Mouse (Mus musculus): ENCODE measurements around the gene Ppp1r14b. TPM values are rescaled to one million over a fixed set of nuclear protein-coding genes. Genes with fewer than 3 reads are reported as not detected.

Ppp1r14b gene
- total and polyA plus RNA-seq, 2 experiments from 2014 or later: 100 to 128 TPM

DNA sequence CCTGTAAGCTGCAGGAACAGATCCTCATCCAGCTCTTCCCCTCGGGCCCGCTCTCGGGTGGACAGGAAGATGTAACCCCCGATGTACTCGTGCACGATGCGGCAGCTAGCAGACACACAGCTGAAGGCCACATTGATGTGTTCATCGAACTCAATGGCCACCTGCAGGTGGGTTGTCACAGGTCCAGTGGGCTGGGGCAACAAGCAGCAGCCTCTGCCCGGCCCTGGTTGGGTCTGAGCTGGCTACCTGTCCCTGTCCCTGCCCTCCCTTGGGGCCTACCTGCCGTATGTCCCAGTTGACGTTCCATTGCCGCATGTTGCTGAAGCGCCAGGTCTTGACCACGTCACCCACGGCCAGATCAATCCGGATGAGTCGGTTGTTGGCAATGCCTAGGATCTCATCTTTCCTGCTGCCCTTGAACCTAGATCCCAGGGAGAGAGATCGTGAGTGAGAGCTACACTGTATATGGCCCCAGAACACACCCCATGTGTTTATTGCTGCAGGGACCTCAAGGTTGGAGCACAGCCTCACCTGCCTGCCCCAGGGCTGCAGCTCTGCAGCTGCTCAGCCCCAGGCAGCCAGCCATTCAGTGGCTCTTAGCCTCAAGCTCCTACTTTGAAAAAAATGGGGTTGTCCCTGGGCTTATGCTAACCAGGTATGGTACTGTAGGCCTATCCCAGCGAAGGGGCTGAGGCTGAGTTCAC, 24.7 kb downstream of the Ppp1r14b start:
- TF ChIP-seq EP300 (IDR thresholded peaks at IDR 0.05; ENCODE audit: low read depth) (no peak), CTCF (IDR thresholded peaks at IDR 0.05; ENCODE audit: low read depth) (no peak)
- H3K4me2 ChIP-seq (ENCODE audit: low read depth, low read length): no peak overlapping the region
- no peak overlapping the region for H3K4me3 ChIP-seq (ENCODE audit: low read depth, low read length)
- DNase-seq (ENCODE audit: low spot score) (no peak), ATAC-seq (ENCODE audit: insufficient read depth, low read depth) (no peak)
- H3K9ac ChIP-seq (replicated peaks; ENCODE audit: low read depth, low read length): no peak overlapping the region
- 97% methylated on average over 19 of the region's 19 CpGs for WGBS
- H3K4me1 ChIP-seq (ENCODE audit: control insufficient read depth, insufficient read depth): peaks cover 19% of the 10 kb centered on the region
- H3K27me3 ChIP-seq (ENCODE audit: control insufficient read depth, insufficient read depth, low read length): no peaks in the 10 kb centered on the region
- H3K27ac ChIP-seq (ENCODE audit: low read depth): no peak overlapping the region
- H3K9me3 ChIP-seq (replicated peaks; ENCODE audit: control insufficient read depth, low read length): no peaks in the 10 kb centered on the region
- H3K36me3 ChIP-seq (replicated peaks; ENCODE audit: control insufficient read depth, insufficient read depth, low read length): peaks cover 25% of the 10 kb centered on the region

GRCm38 (mm10) chr19:7006892-7007593, 32.3 kb downstream of the Ppp1r14b start:
- H3K27ac ChIP-seq (ENCODE audit: low read depth): no peak overlapping the region
- H3K9me3 ChIP-seq (replicated peaks; ENCODE audit: control insufficient read depth, low read length): no peaks in the 10 kb centered on the region
- no peak overlapping the region for H3K4me2 ChIP-seq (ENCODE audit: low read depth, low read length)
- no peak overlapping the region for H3K9ac ChIP-seq (replicated peaks; ENCODE audit: low read depth, low read length)
- ATAC-seq (ENCODE audit: insufficient read depth, low read depth) (no peak), DNase-seq (ENCODE audit: low spot score) (no peak)
- no peak for TF ChIP-seq EP300 (IDR thresholded peaks at IDR 0.05; ENCODE audit: low read depth)
- no peak for TF ChIP-seq CTCF (IDR thresholded peaks at IDR 0.05; ENCODE audit: low read depth)
- no peak overlapping the region for H3K4me3 ChIP-seq (ENCODE audit: low read depth, low read length)
- no peaks in the 10 kb centered on the region for H3K36me3 ChIP-seq (replicated peaks; ENCODE audit: control insufficient read depth, insufficient read depth, low read length)
- no peaks in the 10 kb centered on the region for H3K27me3 ChIP-seq (ENCODE audit: control insufficient read depth, insufficient read depth, low read length)
- H3K4me1 ChIP-seq (ENCODE audit: control insufficient read depth, insufficient read depth): peaks cover 7% of the 10 kb centered on the region; the same call in 1 of the 2 replicates
- WGBS: 79% methylated on average over 9 of the region's 9 CpGs

DNA sequence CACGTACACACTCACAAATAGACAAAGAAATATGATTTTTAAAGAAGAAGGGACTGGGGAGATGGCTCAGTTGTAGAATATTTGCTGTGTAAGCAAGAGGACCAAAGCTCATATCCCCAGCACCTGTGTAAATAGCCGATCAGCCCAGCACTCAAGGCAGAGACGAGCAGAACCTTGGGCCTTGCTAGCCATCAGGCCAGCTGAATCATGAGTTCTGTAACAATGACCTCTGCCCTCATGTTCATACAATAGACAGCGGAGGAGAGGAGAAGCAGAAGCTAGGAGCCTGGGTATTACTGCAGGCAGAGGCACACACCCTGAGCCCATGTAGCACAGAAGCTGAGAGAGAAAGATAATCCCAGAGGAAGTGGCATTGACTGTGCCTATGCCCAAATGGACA, 37.7 kb downstream of the Ppp1r14b start:
- ATAC-seq (ENCODE audit: insufficient read depth, low read depth) (no peak), DNase-seq (ENCODE audit: low spot score) (no peak)
- H3K36me3 ChIP-seq (replicated peaks; ENCODE audit: control insufficient read depth, insufficient read depth, low read length): no peaks in the 10 kb centered on the region
- H3K27ac ChIP-seq (ENCODE audit: low read depth): no peak overlapping the region
- no peaks in the 10 kb centered on the region for H3K4me1 ChIP-seq (ENCODE audit: control insufficient read depth, insufficient read depth)
- H3K27me3 ChIP-seq (ENCODE audit: control insufficient read depth, insufficient read depth, low read length): no peaks in the 10 kb centered on the region
- no peak overlapping the region for H3K4me2 ChIP-seq (ENCODE audit: low read depth, low read length)
- WGBS: 88% methylated on average over 4 of the region's 4 CpGs
- no peak overlapping the region for H3K4me3 ChIP-seq (ENCODE audit: low read depth, low read length)
- no peaks in the 10 kb centered on the region for H3K9me3 ChIP-seq (replicated peaks; ENCODE audit: control insufficient read depth, low read length)
- TF ChIP-seq EP300 (IDR thresholded peaks at IDR 0.05; ENCODE audit: low read depth) (no peak), CTCF (IDR thresholded peaks at IDR 0.05; ENCODE audit: low read depth) (no peak)
- no peak overlapping the region for H3K9ac ChIP-seq (replicated peaks; ENCODE audit: low read depth, low read length)

- DNase-seq (ENCODE audit: low spot score): no peak
- no peaks in the 10 kb centered on the region for H3K9me3 ChIP-seq (replicated peaks; ENCODE audit: control insufficient read depth, low read length)
- TF ChIP-seq EP300 (IDR thresholded peaks at IDR 0.05; ENCODE audit: low read depth) (no peak), CTCF (IDR thresholded peaks at IDR 0.05; ENCODE audit: low read depth) (no peak)
- no peak overlapping the region for H3K4me2 ChIP-seq (ENCODE audit: low read depth, low read length)
- no peak overlapping the region for H3K9ac ChIP-seq (replicated peaks; ENCODE audit: low read depth, low read length)
- no peaks in the 10 kb centered on the region for H3K36me3 ChIP-seq (replicated peaks; ENCODE audit: control insufficient read depth, insufficient read depth, low read length)
- no peak overlapping the region for H3K27ac ChIP-seq (ENCODE audit: low read depth)
- ATAC-seq (ENCODE audit: insufficient read depth, low read depth): no peak
- H3K4me3 ChIP-seq (ENCODE audit: low read depth, low read length): no peak overlapping the region
- H3K27me3 ChIP-seq (ENCODE audit: control insufficient read depth, insufficient read depth, low read length): no peaks in the 10 kb centered on the region
- H3K4me1 ChIP-seq (ENCODE audit: control insufficient read depth, insufficient read depth): 0 out of 2 replicates have a peak, but pooled peaks cover 2% of the 10 kb centered on the region
- 90% methylated on average over 9 of the region's 9 CpGs for WGBS
These were observed 39.2 kb downstream of the Ppp1r14b start for GRCm38 (mm10) chr19:7013984-7014383.

GRCm38 (mm10) chr19:7014481-7015135, 39.8 kb downstream of the Ppp1r14b start:
- Histone ChIP-seq H3K36me3 (replicated peaks; ENCODE audit: control insufficient read depth, insufficient read depth, low read length) (no peaks in the 10 kb centered on the region), H3K4me3 (ENCODE audit: low read depth, low read length) (no peak overlapping the region), H3K9me3 (replicated peaks; ENCODE audit: control insufficient read depth, low read length) (no peaks in the 10 kb centered on the region), H3K4me2 (ENCODE audit: low read depth, low read length) (no peak overlapping the region), H3K27ac (ENCODE audit: low read depth) (no peak overlapping the region), H3K9ac (replicated peaks; ENCODE audit: low read depth, low read length) (no peak overlapping the region), H3K27me3 (ENCODE audit: control insufficient read depth, insufficient read depth, low read length) (no peaks in the 10 kb centered on the region), H3K4me1 (ENCODE audit: control insufficient read depth, insufficient read depth) (0 out of 2 replicates have a peak, but pooled peaks cover 5% of the 10 kb centered on the region)
- no peak for ATAC-seq (ENCODE audit: insufficient read depth, low read depth)
- DNase-seq (ENCODE audit: low spot score): no peak
- 80% methylated on average over 19 of the region's 20 CpGs for WGBS
- TF ChIP-seq EP300 (IDR thresholded peaks at IDR 0.05; ENCODE audit: low read depth): no peak
- TF ChIP-seq CTCF (IDR thresholded peaks at IDR 0.05; ENCODE audit: low read depth): no peak

Data from heart, postnatal 0 days (tissue).